9 mouse cellular contexts compared by ENCODE assay signal in genomic region chr1:88839977-88840628, GRCm38 (mm10).
DNase-seq lines count a peak whose midpoint lies in the region; ATAC-seq lines count a peak whose summit lies in the region.
"Had no signal": no experiment of that assay in that cellular context is flagged by ENCODE, and none has a peak within 500 bp of the region (broad histone marks: within the 10 kb centered on the region; RNA-seq: fewer than 3 reads in every experiment).

No protein-coding gene starts in this region.

- H3K4me1 ChIP-seq in forebrain, embryonic 11.5 days (replicated peaks; ENCODE audit: control insufficient read depth, insufficient read depth, low read length) = peaks cover 15% of the 10 kb centered on the region
- H3K4me1 ChIP-seq in limb, embryonic 10.5 days = peaks cover 3% of the 10 kb centered on the region; the same call in 1 of the 2 replicates

- peak overlapping the region; percentile 41; the same call in 1 of the 2 replicates for H3K9ac ChIP-seq in forebrain, embryonic 11.5 days (ENCODE audit: low read length)

- no peak overlapping the region for H3K4me3 ChIP-seq in forebrain, embryonic 11.5 days (ENCODE audit: low read depth, low read length)
- H3K4me3 ChIP-seq in limb, embryonic 10.5 days = no peak overlapping the region

- WGBS in forebrain, embryonic 11.5 days = 9% methylated on average over 9 of the region's 9 CpGs
- 69% methylated on average over 9 of the region's 9 CpGs for WGBS in limb, embryonic 10.5 days

- ATAC-seq in forebrain, embryonic 11.5 days (replicated peaks; ENCODE audit: low FRiP score) = peak; percentile 88
- ATAC-seq: CD4-positive, CD25-positive, alpha-beta regulatory T cell, adult 4 months had no signal

- peak; percentile 53 to 64 for DNase-seq in right cerebral cortex, postnatal 10 days (ENCODE audit: low spot score in 2 of 2)
- DNase-seq in right cerebral cortex, postnatal 36 days (ENCODE audit: low spot score in 2 of 2) = no peak
- DNase-seq in forebrain, embryonic 11.5 days (ENCODE audit: low spot score) = peak; percentile 73
- no peak for DNase-seq in limb, embryonic 10.5 days (ENCODE audit: low spot score)
- DNase-seq in testis, postnatal 14 days (ENCODE audit: low spot score) = no peak
- no peak for DNase-seq in yolk sac, embryonic 10.5 days (ENCODE audit: low spot score)
- no peak for DNase-seq in urinary bladder, adult 18-20 months (ENCODE audit: low spot score in 2 of 2)
- no peak for DNase-seq in kidney, adult 18-20 months

- H3K4me2 ChIP-seq in forebrain, embryonic 11.5 days (ENCODE audit: low read depth, low read length, severe bottlenecking) = no peak overlapping the region

- H3K27me3 ChIP-seq in forebrain, embryonic 11.5 days (ENCODE audit: control insufficient read depth, insufficient read depth, low read length) = no peaks in the 10 kb centered on the region
- H3K27me3 ChIP-seq in limb, embryonic 10.5 days (ENCODE audit: low read depth, poor library complexity, severe bottlenecking) = no peaks in the 10 kb centered on the region

- peak overlapping the region; percentile 87 for H3K27ac ChIP-seq in forebrain, embryonic 11.5 days (ENCODE audit: low read depth, low read length)
- H3K27ac ChIP-seq in limb, embryonic 10.5 days = peak overlapping the region; percentile 25

- H3K36me3 ChIP-seq in forebrain, embryonic 11.5 days (ENCODE audit: control insufficient read depth, insufficient read depth, low read length) = no peaks in the 10 kb centered on the region
- H3K36me3 ChIP-seq in limb, embryonic 10.5 days = no peaks in the 10 kb centered on the region

- 0 out of 2 replicates have a peak, but pooled peaks cover 3% of the 10 kb centered on the region for H3K9me3 ChIP-seq in forebrain, embryonic 11.5 days (ENCODE audit: control insufficient read depth, low read length)
- no peaks in the 10 kb centered on the region for H3K9me3 ChIP-seq in limb, embryonic 10.5 days (replicated peaks)

Comparison
In these comparisons a context has a peak if more than half of its experiments do, and no peak if none do; other contexts are left out.
1. DNase-seq: peak in right cerebral cortex, postnatal 10 days (2 of 2) and forebrain, embryonic 11.5 days (single experiment); none in right cerebral cortex, postnatal 36 days (0 of 2), limb, embryonic 10.5 days (single experiment), testis, postnatal 14 days (single experiment), yolk sac, embryonic 10.5 days (single experiment), urinary bladder, adult 18-20 months (0 of 2) and kidney, adult 18-20 months (single experiment).